Mouse (Mus musculus) cerebellum, adult 8-10 months (tissue): ENCODE measurements around the gene Malsu1.

Experiments
- DNase-seq: peaks from one replicate; pipeline ENCODE4 v3.0.0; 2022

Gene Malsu1

DNA sequence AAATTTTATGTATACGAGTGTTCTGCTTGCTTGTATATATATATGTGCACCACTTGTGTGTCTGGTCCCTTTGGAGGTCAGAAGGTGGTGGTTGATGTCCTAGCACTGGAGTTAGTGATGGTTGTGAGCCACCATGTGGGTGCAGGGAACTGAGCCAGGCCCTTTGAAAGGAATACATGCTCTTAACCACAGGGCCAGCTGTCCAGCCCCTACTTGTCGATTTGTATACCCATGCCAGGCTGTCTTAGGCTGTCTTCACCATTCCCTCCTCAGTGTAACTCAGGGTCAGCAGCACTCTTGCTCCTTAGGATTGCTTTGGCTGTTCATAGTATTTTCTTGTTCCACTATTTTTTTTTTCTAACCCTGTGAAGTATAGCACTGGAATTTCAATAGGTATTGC, 4.3 kb downstream of the Malsu1 start:
- no peak for DNase-seq

DNA sequence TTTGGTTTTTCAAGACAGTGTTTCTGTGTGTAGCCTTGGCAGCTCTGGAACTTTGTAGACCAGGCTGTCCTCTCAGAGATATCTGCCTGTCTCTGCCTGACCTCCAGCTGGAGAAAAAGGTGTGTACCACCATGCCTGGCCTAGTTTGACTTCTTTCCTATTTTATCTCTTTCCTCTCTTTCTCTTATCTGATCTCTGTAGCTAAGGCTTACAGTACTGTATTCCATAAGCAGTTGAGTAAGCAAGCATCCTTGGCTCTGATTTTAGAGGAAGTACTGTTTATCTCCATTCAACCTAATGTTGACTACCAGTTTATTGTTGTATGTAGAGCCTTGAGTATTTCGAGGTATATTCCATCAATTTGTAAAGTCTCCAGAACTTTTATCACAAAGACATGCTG, 5.7 kb downstream of the Malsu1 start:
- no peak for DNase-seq

DNA sequence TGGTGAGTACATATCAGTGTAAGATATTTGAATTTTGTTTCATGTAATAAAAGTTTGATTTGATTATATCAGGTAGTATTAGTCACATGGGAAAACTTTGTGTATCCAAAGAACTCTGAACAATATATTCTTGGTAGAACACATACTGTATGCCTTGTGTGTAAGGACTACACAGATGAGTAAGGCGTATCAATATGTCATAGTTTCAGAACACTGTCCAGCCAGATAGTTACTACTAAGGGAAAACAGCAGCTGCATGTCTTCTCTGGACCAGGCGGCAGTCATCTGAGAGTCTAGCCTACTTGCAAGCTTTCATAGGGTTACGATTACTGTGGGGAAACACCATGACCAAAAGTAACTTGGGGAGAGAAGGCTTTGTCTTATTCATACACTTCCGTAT, 9.4 kb downstream of the Malsu1 start:
- DNase-seq, result no peak

DNA sequence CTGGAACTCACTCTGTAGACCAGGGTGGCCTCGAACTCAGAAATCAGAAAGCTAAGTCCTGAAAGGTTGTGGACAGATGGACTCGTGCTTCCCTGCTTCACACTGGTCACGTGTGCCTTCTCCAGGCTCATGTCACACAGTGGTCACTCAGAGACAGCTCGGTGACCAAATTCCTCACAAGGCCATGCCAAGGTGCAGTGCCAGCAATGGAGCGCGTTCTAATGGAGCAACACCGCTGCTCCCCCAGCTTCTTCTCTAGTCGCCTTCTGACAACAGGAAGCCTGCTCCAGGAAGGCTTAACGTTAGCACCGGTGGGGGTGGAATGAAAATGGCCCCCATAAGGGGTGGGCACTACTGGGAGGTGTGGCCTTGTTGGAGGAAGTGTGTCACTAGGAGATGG, 21.4 kb downstream of the Malsu1 start:
- no peak for DNase-seq

- peak; percentile 31 for DNase-seq
These were observed 22.8 kb downstream of the Malsu1 start for GRCm38 (mm10) chr6:49096421-49096820.

DNA sequence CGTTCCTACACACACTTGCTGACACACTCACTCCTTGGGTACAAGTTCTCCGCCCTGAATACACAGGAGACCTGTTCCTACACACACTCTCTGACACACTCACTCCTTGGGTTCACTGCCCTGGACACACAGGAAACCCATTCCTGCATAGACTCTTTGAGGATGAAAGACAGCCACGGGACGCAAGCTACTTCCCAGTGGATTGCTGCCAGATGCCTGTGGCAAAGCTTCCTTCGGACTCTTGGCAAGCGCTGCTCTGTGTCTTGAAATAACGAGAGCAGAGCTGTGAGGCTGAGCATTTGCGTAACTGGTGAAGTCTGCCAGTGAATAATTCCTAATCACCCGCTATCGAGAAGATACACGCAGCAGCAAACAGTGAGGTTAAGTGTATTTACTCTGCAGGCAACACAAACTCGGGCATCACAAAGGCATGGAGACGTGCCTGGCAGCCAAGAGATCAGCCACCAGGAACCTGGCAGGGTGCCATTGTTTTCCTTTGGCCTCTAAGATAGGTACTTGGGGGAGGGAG, 23.4 kb downstream of the Malsu1 start:
- peak; percentile 74 for DNase-seq

DNA sequence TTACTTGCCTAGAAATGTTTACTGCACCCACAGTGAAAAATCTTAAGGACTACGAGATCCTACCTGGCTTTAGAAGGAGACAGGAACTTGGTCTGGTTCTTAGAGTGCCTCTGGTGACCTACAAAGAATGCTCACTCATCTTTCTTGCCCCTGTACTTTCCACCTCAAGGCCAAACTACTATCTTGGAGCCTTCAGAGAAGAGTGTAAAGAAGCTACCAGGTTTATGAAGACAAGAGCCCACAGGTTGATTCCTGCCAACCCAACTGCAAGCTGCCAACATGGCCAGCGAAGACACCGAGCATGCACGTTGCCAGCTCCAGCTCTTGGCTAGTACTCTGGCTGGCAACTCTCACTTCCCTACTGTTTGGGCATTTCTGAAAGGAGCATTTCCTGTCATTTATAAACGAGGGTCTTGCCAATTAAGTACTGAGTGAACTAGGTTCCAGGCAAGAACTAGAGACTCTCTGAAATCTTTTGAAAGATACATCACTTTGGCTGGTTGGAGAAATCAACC, 24.1 kb downstream of the Malsu1 start:
- peak; percentile 28 for DNase-seq

DNA sequence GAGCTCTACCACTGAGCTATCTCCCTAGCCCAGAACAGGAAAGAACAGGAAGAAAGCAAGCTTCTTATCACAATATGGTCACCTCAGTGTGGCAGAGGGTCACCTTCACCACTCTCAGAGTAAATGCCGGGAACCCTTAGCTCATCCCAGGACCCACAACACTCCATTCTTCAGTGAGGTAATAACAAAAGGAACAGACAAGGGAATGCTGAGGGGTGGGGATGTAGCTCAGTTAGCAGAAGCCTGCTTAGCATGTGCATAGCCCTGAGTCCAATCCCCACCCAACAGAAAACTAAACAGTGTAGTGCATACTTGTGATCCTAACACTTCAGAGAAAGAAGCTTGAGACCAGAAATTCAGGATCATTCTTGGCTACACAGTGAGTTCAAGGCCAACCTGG, 25.5 kb downstream of the Malsu1 start:
- no peak for DNase-seq

DNA sequence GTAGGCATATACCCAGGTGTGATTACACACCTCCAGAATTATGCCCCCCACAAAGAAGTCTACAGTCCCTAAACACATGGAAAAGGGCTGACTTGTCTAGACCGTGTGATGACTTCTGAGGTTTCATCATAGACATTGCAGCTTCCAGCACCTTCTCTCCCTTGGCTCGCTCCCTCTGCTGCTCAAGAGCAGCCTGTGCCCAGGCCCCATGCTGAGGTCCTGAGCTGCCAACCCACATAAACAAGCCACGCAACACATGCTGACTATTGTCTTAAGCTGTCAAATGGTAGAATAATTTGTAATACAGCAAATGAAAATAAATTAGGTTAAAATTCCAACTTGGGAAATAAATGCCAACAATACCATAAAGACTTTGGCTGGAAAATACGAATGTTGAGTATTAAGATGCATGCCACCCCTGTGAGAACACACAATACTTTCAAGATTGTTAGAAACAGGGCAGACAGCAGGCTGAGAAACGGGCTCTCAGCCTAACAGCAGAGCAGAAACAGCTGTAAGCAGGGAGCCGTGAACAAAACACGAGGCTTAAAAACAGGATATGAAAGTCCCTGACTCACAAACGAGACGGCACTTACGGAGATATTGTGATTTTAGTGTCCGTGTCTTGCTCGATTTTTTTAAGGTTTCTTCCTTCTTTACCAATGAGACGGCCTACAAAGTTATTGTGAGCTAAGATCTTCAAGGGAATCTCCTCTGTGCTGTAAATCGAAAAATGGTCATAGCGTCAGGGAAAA, 33.3 kb downstream of the Malsu1 start:
- no peak for DNase-seq

DNA sequence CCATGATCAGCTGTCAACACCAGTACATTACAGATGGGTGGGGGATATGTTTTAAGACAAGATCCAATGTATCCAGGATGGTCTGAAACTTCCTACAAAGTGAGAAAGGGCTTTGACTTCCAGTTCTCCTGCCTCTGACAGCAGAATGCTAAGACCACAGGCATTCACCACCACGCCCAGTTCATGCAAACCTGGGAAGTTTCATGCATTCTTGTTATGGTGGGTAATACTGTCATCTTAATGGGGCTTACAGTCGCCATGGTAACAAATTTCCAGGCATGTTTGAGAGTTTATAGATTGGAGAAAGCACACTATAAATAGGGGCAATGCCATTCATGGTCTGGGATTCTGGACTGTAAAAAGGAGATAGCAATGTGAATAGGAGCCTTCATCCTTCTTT, 35.6 kb downstream of the Malsu1 start:
- DNase-seq, result no peak

- DNase-seq, result no peak
These were observed 40.3 kb downstream of the Malsu1 start for GRCm38 (mm10) chr6:49113895-49114294.

DNA sequence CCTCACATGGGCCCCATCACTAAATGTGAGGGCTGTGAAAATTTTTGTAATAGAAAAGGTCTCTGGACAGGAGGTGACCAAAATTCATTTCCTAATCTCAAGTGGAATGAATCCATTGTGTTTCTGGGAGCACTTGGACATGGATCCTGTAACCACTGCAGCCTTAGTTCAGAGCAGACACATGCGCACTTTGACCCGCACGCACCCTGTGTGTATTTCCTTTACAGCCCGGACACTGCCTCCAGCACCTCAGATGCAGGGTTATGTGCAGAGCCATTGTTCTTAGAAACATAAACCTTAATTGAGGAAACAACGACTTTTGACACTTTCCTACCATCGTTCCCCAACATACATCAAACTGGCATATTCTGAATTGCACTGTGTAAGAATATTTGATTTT, 40.9 kb downstream of the Malsu1 start:
- no peak for DNase-seq

GRCm38 (mm10) chr6:49115550-49115949, 42.0 kb downstream of the Malsu1 start:
- no peak for DNase-seq

DNA sequence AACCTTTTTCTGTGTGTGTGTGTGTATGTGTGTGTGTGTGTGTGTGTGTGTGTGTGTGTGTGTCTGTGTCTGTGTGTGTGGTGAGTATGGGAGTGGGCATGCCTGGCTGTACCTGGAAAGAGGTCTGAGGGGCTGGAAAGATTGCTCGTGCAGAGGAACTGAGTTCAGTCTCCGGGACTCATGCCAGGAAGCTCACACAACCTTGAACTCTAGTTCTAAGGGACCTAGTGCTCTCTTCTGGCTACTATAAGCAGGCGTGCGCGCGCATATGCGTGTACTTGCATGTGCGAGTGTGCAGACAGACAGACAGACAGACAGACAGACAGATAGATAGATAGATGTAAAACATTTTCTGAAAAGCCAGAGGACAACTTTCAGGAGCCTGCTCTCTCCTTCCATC, 42.6 kb downstream of the Malsu1 start:
- DNase-seq, result no peak

- DNase-seq, result no peak
These were observed 44.9 kb downstream of the Malsu1 start for GRCm38 (mm10) chr6:49118446-49118845.

DNA sequence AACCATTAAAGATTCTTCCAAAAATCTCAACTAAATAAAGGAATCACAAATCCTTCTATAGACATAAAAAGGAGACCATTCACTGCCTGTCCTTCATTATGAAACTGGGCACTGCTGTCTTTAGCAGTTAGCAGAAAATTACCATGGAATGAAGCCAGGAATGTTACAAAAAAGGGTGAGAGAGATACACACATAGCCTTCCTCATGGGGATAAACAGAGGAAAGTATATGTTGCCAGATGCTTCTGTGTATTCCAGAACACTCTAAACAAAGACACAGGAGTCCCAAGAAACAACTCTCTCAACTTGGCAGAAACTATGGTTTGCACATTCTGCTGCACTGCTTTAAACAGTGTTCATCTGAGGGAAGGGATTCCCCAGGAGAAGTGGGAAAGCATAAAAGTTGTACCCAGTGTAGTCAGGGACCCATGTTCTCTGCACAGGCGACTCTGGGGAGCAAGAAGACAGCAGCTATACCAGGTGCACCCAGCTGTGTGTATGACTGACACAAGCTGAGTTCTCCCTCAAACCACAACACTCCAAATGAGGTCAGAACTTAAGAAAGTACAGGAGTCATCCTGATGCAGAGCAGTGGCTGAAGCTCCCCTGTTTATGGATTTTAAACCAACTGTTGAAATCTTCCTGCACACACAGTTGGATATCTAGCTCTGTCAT, 46.0 kb downstream of the Malsu1 start:
- no peak for DNase-seq

GRCm38 (mm10) chr6:49120370-49120769, 46.8 kb downstream of the Malsu1 start:
- no peak for DNase-seq

GRCm38 (mm10) chr6:49130328-49130727, 56.7 kb downstream of the Malsu1 start:
- DNase-seq, result no peak

DNA sequence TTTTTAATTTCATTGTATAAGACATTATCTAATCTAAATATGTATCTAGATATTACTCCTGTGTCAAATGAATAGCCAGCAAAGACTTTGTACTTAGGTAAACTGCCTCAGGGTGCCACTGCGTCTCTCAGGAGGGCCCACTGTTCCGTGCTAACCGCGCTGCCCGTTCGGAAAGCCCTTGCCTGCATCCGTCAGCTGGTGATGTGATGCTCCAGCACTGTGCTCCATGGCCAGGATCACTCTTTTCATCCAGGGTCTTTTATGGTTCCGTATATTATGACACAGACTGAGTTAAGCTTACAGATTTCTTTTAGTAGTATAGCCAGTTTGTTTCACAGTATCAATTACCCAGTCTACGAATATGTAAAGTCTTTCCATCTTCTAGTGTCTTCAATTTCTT, 58.3 kb downstream of the Malsu1 start:
- DNase-seq, result no peak

GRCm38 (mm10) chr6:49132352-49133090, 58.9 kb downstream of the Malsu1 start:
- DNase-seq, result no peak
